Mouse (Mus musculus) liver, embryonic 12.5 days (tissue): ENCODE results near the gene Irak1. TPM values are rescaled to one million over a fixed set of nuclear protein-coding genes. Genes with fewer than 3 reads are reported as not detected.
A peak's percentile ranks its signal among the peaks of the same experiment; 100 is the strongest.

Experiments used
- ATAC-seq: fragments of 200-750 bp; cut with Nextera tagmentation; 2 replicates; pipeline ENCODE4 v1.8.0; 2017; ENCODE audit warnings: moderate number of reproducible peaks, mild to moderate bottlenecking, moderate library complexity
- H3K27ac ChIP-seq: fragments of 300-500 bp; sonication (generic); 2 replicates; pipeline ENCODE4 v1.5.1; 2016; ENCODE audit warnings: mild to moderate bottlenecking
- H3K27me3 ChIP-seq: fragments of 300-500 bp; sonication (generic); replicated peaks from 2 replicates; pipeline ENCODE4 v1.6.1; 2016; ENCODE audit warnings: mild to moderate bottlenecking, moderate library complexity
- H3K36me3 ChIP-seq: fragments of 300-500 bp; sonication (generic); 2 replicates; pipeline ENCODE4 v1.6.1; 2016; ENCODE audit warnings: mild to moderate bottlenecking, moderate library complexity
- H3K4me1 ChIP-seq: fragments of 300-500 bp; sonication (generic); 2 replicates; pipeline ENCODE4 v1.6.1; 2016
- H3K4me2 ChIP-seq: fragments of 300-500 bp; sonication (generic); 2 replicates; pipeline ENCODE4 v1.6.1; 2016; ENCODE audit warnings: mild to moderate bottlenecking, moderate library complexity
- H3K4me3 ChIP-seq: fragments of 300-500 bp; sonication (generic); 2 replicates; pipeline ENCODE4 v1.5.1; 2016; ENCODE audit warnings: mild to moderate bottlenecking, moderate library complexity
- H3K9ac ChIP-seq: fragments of 300-500 bp; sonication (generic); 2 replicates; pipeline ENCODE4 v1.6.1; 2016; ENCODE audit warnings: mild to moderate bottlenecking, moderate library complexity
- H3K9me3 ChIP-seq: fragments of 300-500 bp; sonication (generic); replicated peaks from 2 replicates; pipeline ENCODE4 v1.6.1; 2016; ENCODE audit warnings: mild to moderate bottlenecking, moderate library complexity
- WGBS: fragments of 180-500 bp; shearing (Covaris S2); methylation state at CpG from one replicate; pipeline ENCODE4 v1.1.7; 2016; ENCODE audit not compliant: insufficient replicate concordance; 5-methylcytosine and 5-hydroxymethylcytosine counted together
- polyA plus RNA-seq: library from polyadenylated mRNA; unstranded; fragments of >200 nt; fragmentation: Nextera tagmentation; extraction: Ambion mirVana; gene quantifications from 2 replicates; pipeline ENCODE4 v1.2.1, GENCODE M21; 2016

The Irak1 gene
- 44.6 and 45.8 TPM in 2 replicates for polyA plus RNA-seq

GRCm38 (mm10) chrX:74023188-74024049, at the start of gene Irak1:
Gene Irak1 (minus strand): TSS chrX:74023918.
- 12% methylated on average over 43 of the region's 72 CpGs for WGBS
- Histone ChIP-seq H3K27me3 (peaks cover 12% of the 10 kb centered on the region), H3K4me2 (peak within 1 kb of the TSS; percentile 78), H3K36me3 (peaks cover 38% of the 10 kb centered on the region), H3K9ac (peak within 1 kb of the TSS; percentile 89), H3K4me3 (peak within 1 kb of the TSS; percentile 70), H3K4me1 (peaks cover 20% of the 10 kb centered on the region; the same call in 1 of the 2 replicates), H3K9me3 (no peaks in the 10 kb centered on the region), H3K27ac (peak within 1 kb of the TSS; percentile 86)
- peak; percentile 88 for ATAC-seq

GRCm38 (mm10) chrX:74070794-74071193, 47.1 kb upstream of the Irak1 start:
- no peaks in the 10 kb centered on the region for H3K9me3 ChIP-seq
- H3K4me1 ChIP-seq, result no peaks in the 10 kb centered on the region
- H3K36me3 ChIP-seq, result 0 out of 2 replicates have a peak, but pooled peaks cover 7% of the 10 kb centered on the region
- H3K4me2 ChIP-seq, result no peak overlapping the region
- no peaks in the 10 kb centered on the region for H3K27me3 ChIP-seq
- H3K9ac ChIP-seq, result no peak overlapping the region
- H3K27ac ChIP-seq, result no peak overlapping the region
- H3K4me3 ChIP-seq, result no peak overlapping the region
- ATAC-seq, result no peak

DNA sequence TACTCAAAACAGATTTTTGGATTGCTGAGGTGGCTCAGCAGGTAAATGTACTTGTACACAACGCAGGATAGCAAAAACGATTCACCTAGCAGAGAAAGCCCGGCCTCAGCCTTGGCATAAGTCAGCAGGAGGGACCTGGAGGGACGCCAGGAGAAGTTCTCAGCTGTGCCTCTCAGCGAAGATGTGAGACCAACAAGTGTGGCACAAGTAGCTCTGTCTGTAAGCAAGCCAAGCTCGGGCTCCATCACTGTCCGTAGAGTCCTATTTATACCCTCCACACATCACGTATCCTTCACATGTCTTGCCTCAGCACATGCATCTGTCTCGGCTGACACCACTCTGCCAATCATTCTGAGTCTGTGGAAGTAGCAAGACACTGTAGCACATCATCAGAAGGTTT, 44.2 kb upstream of the Irak1 start:
- WGBS, result 83% methylated on average over 9 of the region's 9 CpGs
- Histone ChIP-seq H3K27ac (no peak overlapping the region), H3K4me3 (no peak overlapping the region), H3K4me1 (no peaks in the 10 kb centered on the region), H3K9ac (no peak overlapping the region), H3K36me3 (no peaks in the 10 kb centered on the region), H3K9me3 (no peaks in the 10 kb centered on the region), H3K27me3 (no peaks in the 10 kb centered on the region), H3K4me2 (no peak overlapping the region)
- ATAC-seq, result no peak

- Histone ChIP-seq H3K36me3 (0 out of 2 replicates have a peak, but pooled peaks cover 3% of the 10 kb centered on the region), H3K27me3 (no peaks in the 10 kb centered on the region), H3K4me3 (no peak overlapping the region), H3K9me3 (no peaks in the 10 kb centered on the region), H3K27ac (no peak overlapping the region), H3K4me1 (peaks cover 22% of the 10 kb centered on the region), H3K4me2 (no peak overlapping the region), H3K9ac (no peak overlapping the region)
- WGBS, result 12% methylated on average over 1 of the region's 1 CpGs
- ATAC-seq, result no peak
Measured at GRCm38 (mm10) chrX:74045107-74045506, 21.4 kb upstream of the Irak1 start.

DNA sequence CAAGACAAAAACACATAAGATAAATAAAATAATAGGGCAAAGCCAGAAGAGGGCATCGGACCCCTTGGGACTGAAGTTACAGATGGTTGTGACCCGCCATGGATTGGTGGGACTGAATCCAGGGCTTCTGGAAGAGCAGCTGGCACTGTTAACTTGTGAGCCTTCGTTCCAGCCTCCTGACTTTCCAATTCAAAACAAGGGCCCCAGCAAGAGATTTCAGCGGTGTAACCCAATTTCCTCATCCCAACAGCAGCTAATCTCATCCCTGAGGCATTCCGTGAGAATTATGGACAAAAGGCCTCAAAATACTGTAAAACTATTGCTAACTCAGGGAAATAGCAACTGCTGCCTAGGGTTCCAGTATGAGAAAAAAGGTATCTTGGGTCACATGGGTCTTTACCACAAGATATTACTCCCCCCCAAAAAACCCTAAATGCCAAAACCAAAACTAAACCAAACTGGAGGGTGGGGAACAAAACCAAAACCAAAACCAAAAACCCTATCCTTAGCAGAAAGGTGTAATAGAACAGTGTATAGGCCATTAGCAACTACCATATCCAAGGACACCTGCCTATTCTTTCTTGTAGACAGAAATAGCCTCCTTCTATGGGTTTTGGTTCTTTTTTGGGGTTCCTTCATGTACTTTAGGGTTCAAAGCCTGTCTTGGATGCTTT, 14.1 kb upstream of the Irak1 start:
- no peaks in the 10 kb centered on the region for H3K9me3 ChIP-seq
- no peaks in the 10 kb centered on the region for H3K27me3 ChIP-seq
- 82% methylated on average over 5 of the region's 5 CpGs for WGBS
- peaks cover 43% of the 10 kb centered on the region for H3K36me3 ChIP-seq
- H3K4me2 ChIP-seq, result no peak overlapping the region
- no peaks in the 10 kb centered on the region for H3K4me1 ChIP-seq
- no peak for ATAC-seq
- H3K27ac ChIP-seq, result no peak overlapping the region
- no peak overlapping the region for H3K4me3 ChIP-seq
- no peak overlapping the region for H3K9ac ChIP-seq

DNA sequence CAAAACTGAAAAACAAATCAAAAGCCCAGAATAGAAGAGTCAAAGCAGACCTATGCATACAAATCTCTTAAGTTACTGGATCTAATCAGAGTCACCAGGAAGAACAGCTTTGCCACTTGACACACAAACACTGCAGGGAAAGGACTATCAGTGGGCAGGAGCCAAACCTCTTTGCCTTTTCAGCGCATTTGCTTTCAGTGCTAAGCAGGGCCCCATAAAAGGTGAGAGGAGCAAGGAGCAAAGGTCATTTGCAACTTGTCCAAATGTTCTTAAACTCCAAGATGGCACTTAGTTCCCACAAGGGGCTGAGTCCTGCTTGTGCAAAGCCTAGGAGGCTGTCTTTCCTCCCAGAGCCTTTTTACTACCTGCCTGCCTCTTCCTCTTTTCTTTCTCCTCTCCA, 6.3 kb upstream of the Irak1 start:
- H3K27ac ChIP-seq, result no peak overlapping the region
- no peak overlapping the region for H3K4me3 ChIP-seq
- no peak overlapping the region for H3K4me2 ChIP-seq
- no peak overlapping the region for H3K9ac ChIP-seq
- H3K9me3 ChIP-seq, result no peaks in the 10 kb centered on the region
- peaks cover 4% of the 10 kb centered on the region; the same call in 1 of the 2 replicates for H3K27me3 ChIP-seq
- 53% methylated on average over 1 of the region's 1 CpGs for WGBS
- no peak for ATAC-seq
- H3K36me3 ChIP-seq, result peaks cover 15% of the 10 kb centered on the region
- no peaks in the 10 kb centered on the region for H3K4me1 ChIP-seq

DNA sequence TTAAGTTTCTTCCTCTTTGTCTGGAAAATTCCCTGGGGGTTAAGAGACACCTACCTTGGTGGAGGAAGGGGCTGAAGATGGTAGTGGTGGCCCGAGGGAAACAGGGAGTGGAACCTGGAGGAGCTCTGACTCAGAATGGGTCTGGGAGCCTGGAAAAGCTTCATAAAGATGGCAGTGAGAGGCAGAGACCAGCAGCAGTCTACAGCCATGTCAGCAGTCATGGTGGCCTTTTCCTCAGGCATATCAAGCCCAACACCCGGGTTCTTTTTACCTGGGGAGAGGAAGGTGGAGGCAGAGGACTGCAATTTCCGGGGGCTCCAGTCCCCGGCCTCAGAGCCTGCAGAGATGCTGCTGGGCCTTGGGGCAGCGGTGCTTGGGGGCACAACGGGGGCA, 927 bp downstream of the Irak1 start:
- Histone ChIP-seq H3K9me3 (no peaks in the 10 kb centered on the region), H3K27me3 (peaks cover 11% of the 10 kb centered on the region), H3K4me3 (peak overlapping the region; percentile 70), H3K27ac (peak overlapping the region; percentile 86), H3K36me3 (peaks cover 44% of the 10 kb centered on the region), H3K9ac (peak overlapping the region; percentile 89), H3K4me1 (peaks cover 26% of the 10 kb centered on the region), H3K4me2 (peak overlapping the region; percentile 78)
- 26% methylated on average over 2 of the region's 6 CpGs for WGBS
- ATAC-seq, result 0 out of 2 replicates have a peak, but pooled peaks have one; percentile 1

GRCm38 (mm10) chrX:74014597-74014996, 9.1 kb downstream of the Irak1 start:
- no peaks in the 10 kb centered on the region for H3K27me3 ChIP-seq
- H3K27ac ChIP-seq, result no peak overlapping the region
- H3K9me3 ChIP-seq, result no peaks in the 10 kb centered on the region
- no peak for ATAC-seq
- no peak overlapping the region for H3K4me2 ChIP-seq
- no peak overlapping the region for H3K4me3 ChIP-seq
- WGBS, result 91% methylated on average over 1 of the region's 1 CpGs
- peaks cover 49% of the 10 kb centered on the region for H3K36me3 ChIP-seq
- H3K9ac ChIP-seq, result no peak overlapping the region
- peaks cover 5% of the 10 kb centered on the region; the same call in 1 of the 2 replicates for H3K4me1 ChIP-seq

GRCm38 (mm10) chrX:74008063-74008462, 15.7 kb downstream of the Irak1 start:
- Histone ChIP-seq H3K9me3 (no peaks in the 10 kb centered on the region), H3K9ac (no peak overlapping the region), H3K27me3 (no peaks in the 10 kb centered on the region), H3K4me3 (no peak overlapping the region), H3K27ac (no peak overlapping the region), H3K36me3 (no peaks in the 10 kb centered on the region), H3K4me2 (no peak overlapping the region), H3K4me1 (no peaks in the 10 kb centered on the region)
- 67% methylated on average over 8 of the region's 8 CpGs for WGBS
- no peak for ATAC-seq

DNA sequence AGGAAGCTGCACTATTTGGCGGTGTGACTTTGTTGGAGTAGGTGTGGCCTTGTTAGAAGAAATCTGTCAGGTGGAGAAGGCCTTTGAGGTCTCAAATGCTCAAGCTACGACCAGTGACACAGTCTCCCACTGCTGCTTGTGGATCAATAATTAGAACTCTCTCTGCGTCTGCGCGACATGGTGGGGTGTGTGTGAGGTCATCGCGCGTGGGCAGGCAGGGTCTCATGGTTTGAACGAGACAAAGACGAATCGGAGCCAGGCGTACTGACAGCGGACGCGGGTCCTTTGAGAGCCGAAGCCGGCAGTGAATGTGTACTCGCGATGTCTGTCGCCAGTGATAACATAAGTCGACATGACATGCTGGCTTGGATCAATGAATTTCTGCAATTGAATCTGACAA, 17.3 kb downstream of the Irak1 start:
- no peaks in the 10 kb centered on the region for H3K36me3 ChIP-seq
- no peak overlapping the region for H3K27ac ChIP-seq
- ATAC-seq, result no peak
- no peak overlapping the region for H3K9ac ChIP-seq
- no peak overlapping the region for H3K4me2 ChIP-seq
- no peaks in the 10 kb centered on the region for H3K27me3 ChIP-seq
- H3K4me3 ChIP-seq, result no peak overlapping the region
- 77% methylated on average over 21 of the region's 21 CpGs for WGBS
- H3K9me3 ChIP-seq, result no peaks in the 10 kb centered on the region
- H3K4me1 ChIP-seq, result no peaks in the 10 kb centered on the region

- no peak for ATAC-seq
- peaks cover 19% of the 10 kb centered on the region for H3K4me1 ChIP-seq
- H3K36me3 ChIP-seq, result no peaks in the 10 kb centered on the region
- no peak overlapping the region for H3K9ac ChIP-seq
- H3K9me3 ChIP-seq, result no peaks in the 10 kb centered on the region
- H3K27me3 ChIP-seq, result no peaks in the 10 kb centered on the region
- no peak overlapping the region for H3K27ac ChIP-seq
- WGBS, result 42% methylated on average over 2 of the region's 2 CpGs
- no peak overlapping the region for H3K4me3 ChIP-seq
- H3K4me2 ChIP-seq, result no peak overlapping the region
Measured at GRCm38 (mm10) chrX:74003644-74004043, 20.1 kb downstream of the Irak1 start.

- WGBS, result 40% methylated on average over 3 of the region's 3 CpGs
- Histone ChIP-seq H3K27me3 (no peaks in the 10 kb centered on the region), H3K9me3 (no peaks in the 10 kb centered on the region), H3K27ac (no peak overlapping the region), H3K9ac (no peak overlapping the region), H3K4me1 (peaks cover 34% of the 10 kb centered on the region), H3K36me3 (no peaks in the 10 kb centered on the region), H3K4me3 (no peak overlapping the region), H3K4me2 (no peak overlapping the region)
- ATAC-seq, result no peak
Measured at GRCm38 (mm10) chrX:74001024-74001423, 22.7 kb downstream of the Irak1 start.
